10 mouse cellular contexts compared by ENCODE assay signal in the genomic region with DNA sequence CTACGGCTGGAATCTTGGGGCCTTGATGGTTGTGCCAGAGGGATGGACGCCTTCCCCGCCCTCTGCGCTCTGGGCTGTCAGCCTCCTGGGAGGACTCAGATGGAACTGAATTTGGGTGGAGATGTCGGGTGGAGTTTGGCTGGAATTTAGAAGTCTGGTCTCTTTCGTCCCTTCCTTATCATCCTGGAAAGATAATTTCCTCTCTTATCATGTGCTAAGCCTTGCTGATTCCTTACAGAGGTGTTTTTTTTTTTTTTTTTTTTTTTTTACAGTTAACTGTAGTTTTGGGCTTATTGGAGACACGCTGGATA. TPM values are rescaled to one million over a fixed set of nuclear protein-coding genes. Genes with fewer than 3 reads are reported as not detected.
DNase-seq lines count a peak whose midpoint lies in the region; ATAC-seq and TF ChIP-seq lines count a peak whose summit lies in the region.
"Had no signal": no experiment of that assay in that cellular context is flagged by ENCODE, and none has a peak within 500 bp of the region (broad histone marks: within the 10 kb centered on the region; RNA-seq: fewer than 3 reads in every experiment).

No protein-coding gene starts in this region.

- H3K4me2 ChIP-seq in intestine, embryonic 16.5 days (ENCODE audit: low read depth, low read length): peak overlapping the region; percentile 94; the same call in 1 of the 2 replicates
- peak overlapping the region; percentile 83; the same call in 1 of the 2 replicates for H3K4me2 ChIP-seq in stomach, embryonic 14.5 days (replicated peaks; ENCODE audit: low read depth, low read length)

- TF ChIP-seq POLR2A in spleen, adult 2 months (IDR thresholded peaks at IDR 0.05; ENCODE audit: low read depth, low read length): no peak

- no peak for DNase-seq in spleen, adult 2 months (ENCODE audit: low read depth in 1 of 2, low spot score in 2 of 2)
- DNase-seq in spleen, adult 12 weeks (ENCODE audit: low spot score): no peak
- DNase-seq in gastrocnemius, postnatal 14 days: peak; percentile 47
- no peak for DNase-seq in thymus, postnatal 0 days (ENCODE audit: low spot score)
- no peak for DNase-seq in left cerebral cortex, adult 11 months (ENCODE audit: low spot score)

- H3K4me1 ChIP-seq in spleen, adult 2 months (ENCODE audit: control insufficient read depth, insufficient read depth, insufficient read length): peaks cover 5% of the 10 kb centered on the region
- H3K4me1 ChIP-seq in intestine, embryonic 16.5 days (ENCODE audit: control insufficient read depth, insufficient read depth, low read length): peaks cover 34% of the 10 kb centered on the region
- H3K4me1 ChIP-seq in stomach, embryonic 14.5 days (ENCODE audit: control insufficient read depth, insufficient read depth, low read length): peaks cover 23% of the 10 kb centered on the region; the same call in 1 of the 2 replicates

- peaks cover 7% of the 10 kb centered on the region for H3K27me3 ChIP-seq in spleen, adult 2 months (ENCODE audit: control insufficient read depth, insufficient read depth, low read length)
- H3K27me3 ChIP-seq in intestine, embryonic 16.5 days (replicated peaks; ENCODE audit: control insufficient read depth, insufficient read depth, low read length): no peaks in the 10 kb centered on the region
- no peaks in the 10 kb centered on the region for H3K27me3 ChIP-seq in stomach, embryonic 14.5 days (ENCODE audit: control insufficient read depth, insufficient read depth, low read length)

- H3K4me3 ChIP-seq in spleen, adult 2 months (ENCODE audit: extremely low read depth, insufficient read depth, insufficient read length): no peak overlapping the region
- H3K4me3 ChIP-seq in intestine, embryonic 16.5 days (ENCODE audit: low read length): 0 out of 2 replicates have a peak overlapping the region, but pooled peaks have one; percentile 85
- peak overlapping the region; percentile 84; the same call in 1 of the 2 replicates for H3K4me3 ChIP-seq in stomach, embryonic 14.5 days (ENCODE audit: low read depth, low read length)

- no peaks in the 10 kb centered on the region for H3K9me3 ChIP-seq in intestine, embryonic 16.5 days (ENCODE audit: control insufficient read depth, low read length)
- H3K9me3 ChIP-seq in stomach, embryonic 14.5 days (ENCODE audit: control insufficient read depth, low read depth, low read length): no peaks in the 10 kb centered on the region

- peak overlapping the region; percentile 40; the same call in 1 of the 2 replicates for H3K9ac ChIP-seq in intestine, embryonic 16.5 days (ENCODE audit: low read depth, low read length)
- no peak overlapping the region for H3K9ac ChIP-seq in stomach, embryonic 14.5 days (replicated peaks; ENCODE audit: low read depth, low read length)

- WGBS in spleen, adult 2 months: 79% methylated on average over 7 of the region's 7 CpGs
- 65% methylated on average over 7 of the region's 7 CpGs for WGBS in intestine, embryonic 16.5 days
- WGBS in stomach, embryonic 14.5 days: 85% methylated on average over 7 of the region's 7 CpGs

- no peaks in the 10 kb centered on the region for H3K36me3 ChIP-seq in spleen, adult 2 months (ENCODE audit: control insufficient read depth, insufficient read depth, low read length)
- H3K36me3 ChIP-seq in intestine, embryonic 16.5 days (ENCODE audit: control insufficient read depth, insufficient read depth, low read length): no peaks in the 10 kb centered on the region
- H3K36me3 ChIP-seq in stomach, embryonic 14.5 days (ENCODE audit: control insufficient read depth, insufficient read depth, low read length): no peaks in the 10 kb centered on the region

- ATAC-seq in intestine, embryonic 16.5 days: no peak
- ATAC-seq in stomach, embryonic 14.5 days (ENCODE audit: insufficient number of reproducible peaks, insufficient read depth, low FRiP score, low read depth): no peak
- no peak for ATAC-seq in cerebellum, adult (ENCODE audit: insufficient number of reproducible peaks, low FRiP score, low TSS enrichment)

- intact Hi-C loops in gastrocnemius, postnatal 14 days (cut with DNase I; ENCODE audit: low total_unique reads): no loop called here

- no peak for TF ChIP-seq CTCF in spleen, adult 2 months (IDR thresholded peaks at IDR 0.05; ENCODE audit: extremely low read depth, insufficient read depth, insufficient read length, insufficient replicate concordance)

- H3K27ac ChIP-seq in spleen, adult 2 months (ENCODE audit: insufficient read depth, low read length): peak overlapping the region; percentile 40; the same call in 1 of the 2 replicates
- no peak overlapping the region for H3K27ac ChIP-seq in intestine, embryonic 16.5 days (ENCODE audit: low read length)
- H3K27ac ChIP-seq in stomach, embryonic 14.5 days (ENCODE audit: low read length): no peak overlapping the region

RNA-seq across cellular contexts. Expression of a gene that starts 2.7 kb away (rescaled TPM):
- polyA plus RNA-seq in spleen, adult 2 months (2012; rRNA removed): 13.9 and 15.3 TPM in 2 replicates
- total RNA-seq in gastrocnemius, postnatal 14 days (2021): 10 to 100 TPM; 25.6 to 31.3 TPM
- polyA plus RNA-seq in intestine, embryonic 16.5 days (2015; fragmentation: Nextera tagmentation; extraction: Ambion mirVana): 18.2 and 18.4 TPM in 2 replicates
- polyA plus RNA-seq in stomach, embryonic 14.5 days (2014; fragmentation: Nextera tagmentation; extraction: Ambion mirVana): 24.5 and 26.1 TPM in 2 replicates
- 11.1 and 12.1 TPM in 2 replicates for polyA plus RNA-seq in thymus, postnatal 0 days (2015; fragmentation: Nextera tagmentation; extraction: Ambion mirVana)

RNA-seq across cellular contexts. Expression of a gene that starts 41.7 kb away (rescaled TPM):
- polyA plus RNA-seq in spleen, adult 2 months (2012; rRNA removed): 10.6 and 13.9 TPM in 2 replicates
- under 1 TPM; 0.11 to 0.12 TPM for total RNA-seq in gastrocnemius, postnatal 14 days (2021)
- polyA plus RNA-seq in intestine, embryonic 16.5 days (2015; fragmentation: Nextera tagmentation; extraction: Ambion mirVana): 0.31 and 0.32 TPM in 2 replicates
- 0.13 and 0.24 TPM in 2 replicates for polyA plus RNA-seq in stomach, embryonic 14.5 days (2014; fragmentation: Nextera tagmentation; extraction: Ambion mirVana)
- 0.05 and 0.15 TPM in 2 replicates for polyA plus RNA-seq in thymus, postnatal 0 days (2015; fragmentation: Nextera tagmentation; extraction: Ambion mirVana)

RNA-seq across cellular contexts. Expression of a gene that starts 41.8 kb away (rescaled TPM):
- polyA plus RNA-seq in spleen, adult 2 months (2012; rRNA removed): not detected in 2 replicates
- not detected for total RNA-seq in gastrocnemius, postnatal 14 days (2021)
- not detected in 2 replicates for polyA plus RNA-seq in intestine, embryonic 16.5 days (2015; fragmentation: Nextera tagmentation; extraction: Ambion mirVana)
- polyA plus RNA-seq in stomach, embryonic 14.5 days (2014; fragmentation: Nextera tagmentation; extraction: Ambion mirVana): not detected in 2 replicates
- not detected in 2 replicates for polyA plus RNA-seq in thymus, postnatal 0 days (2015; fragmentation: Nextera tagmentation; extraction: Ambion mirVana)
- total RNA-seq: adrenal gland, adult 18-20 months had no signal

RNA-seq across cellular contexts. Expression of a gene that starts 45.4 kb away (rescaled TPM):
- 1.2 and 1.3 TPM in 2 replicates for polyA plus RNA-seq in spleen, adult 2 months (2012; rRNA removed)
- total RNA-seq in gastrocnemius, postnatal 14 days (2021): 1 to 10 TPM; 6.8 to 7.4 TPM
- polyA plus RNA-seq in intestine, embryonic 16.5 days (2015; fragmentation: Nextera tagmentation; extraction: Ambion mirVana): 35.0 and 42.3 TPM in 2 replicates
- 75.2 and 77.5 TPM in 2 replicates for polyA plus RNA-seq in stomach, embryonic 14.5 days (2014; fragmentation: Nextera tagmentation; extraction: Ambion mirVana)
- polyA plus RNA-seq in thymus, postnatal 0 days (2015; fragmentation: Nextera tagmentation; extraction: Ambion mirVana): 23.8 and 25.1 TPM in 2 replicates

RNA-seq across cellular contexts. Expression of a gene that starts 51.5 kb away (rescaled TPM):
- polyA plus RNA-seq in spleen, adult 2 months (2012; rRNA removed): not detected in 2 replicates
- not detected for total RNA-seq in gastrocnemius, postnatal 14 days (2021)
- polyA plus RNA-seq in intestine, embryonic 16.5 days (2015; fragmentation: Nextera tagmentation; extraction: Ambion mirVana): not detected in 2 replicates
- not detected in 2 replicates for polyA plus RNA-seq in stomach, embryonic 14.5 days (2014; fragmentation: Nextera tagmentation; extraction: Ambion mirVana)
- not detected in 2 replicates for polyA plus RNA-seq in thymus, postnatal 0 days (2015; fragmentation: Nextera tagmentation; extraction: Ambion mirVana)
- total RNA-seq: adrenal gland, adult 18-20 months; left cerebral cortex, postnatal 25 days had no signal
